Mouse (Mus musculus): ENCODE measurements around the gene Nfatc2. TPM values are rescaled to one million over a fixed set of nuclear protein-coding genes. Genes with fewer than 3 reads are reported as not detected.

Nfatc2 gene
- polyA plus RNA-seq, 1 experiment from 2014 or later, result 1.8 TPM

GRCm38 (mm10) chr2:168491791-168492190, 109.7 kb downstream of the Nfatc2 start:
- Histone ChIP-seq H3K4me2 (replicated peaks) (no peak overlapping the region), H3K36me3 (no peaks in the 10 kb centered on the region), H3K27me3 (replicated peaks) (no peaks in the 10 kb centered on the region), H3K9ac (no peak overlapping the region), H3K27ac (no peak overlapping the region), H3K9me3 (no peaks in the 10 kb centered on the region), H3K4me1 (replicated peaks) (no peaks in the 10 kb centered on the region), H3K4me3 (replicated peaks) (no peak overlapping the region)
- 57% methylated on average over 7 of the region's 7 CpGs for WGBS
- ATAC-seq, result 0 out of 2 replicates have a peak, but pooled peaks have one; percentile 43

GRCm38 (mm10) chr2:168489953-168490352, 111.5 kb downstream of the Nfatc2 start:
- Histone ChIP-seq H3K4me2 (replicated peaks) (no peak overlapping the region), H3K27ac (no peak overlapping the region), H3K27me3 (replicated peaks) (no peaks in the 10 kb centered on the region), H3K9me3 (no peaks in the 10 kb centered on the region), H3K36me3 (no peaks in the 10 kb centered on the region), H3K4me1 (replicated peaks) (no peaks in the 10 kb centered on the region), H3K4me3 (replicated peaks) (no peak overlapping the region), H3K9ac (no peak overlapping the region)
- WGBS, result 93% methylated on average over 13 of the region's 13 CpGs
- ATAC-seq, result no peak

GRCm38 (mm10) chr2:168488158-168488925, 113.1 kb downstream of the Nfatc2 start:
- H3K4me1 ChIP-seq (replicated peaks), result no peaks in the 10 kb centered on the region
- ATAC-seq, result no peak
- no peak overlapping the region for H3K4me2 ChIP-seq (replicated peaks)
- no peaks in the 10 kb centered on the region for H3K27me3 ChIP-seq (replicated peaks)
- H3K27ac ChIP-seq, result no peak overlapping the region
- no peaks in the 10 kb centered on the region for H3K36me3 ChIP-seq
- H3K9ac ChIP-seq, result no peak overlapping the region
- no peak overlapping the region for H3K4me3 ChIP-seq (replicated peaks)
- 72% methylated on average over 11 of the region's 11 CpGs for WGBS
- H3K9me3 ChIP-seq, result no peaks in the 10 kb centered on the region

GRCm38 (mm10) chr2:168481121-168481520, 120.3 kb downstream of the Nfatc2 start:
- H3K27ac ChIP-seq, result no peak overlapping the region
- no peak for ATAC-seq
- 87% methylated on average over 14 of the region's 14 CpGs for WGBS
- H3K4me2 ChIP-seq (replicated peaks), result no peak overlapping the region
- no peaks in the 10 kb centered on the region for H3K27me3 ChIP-seq (replicated peaks)
- H3K4me1 ChIP-seq (replicated peaks), result no peaks in the 10 kb centered on the region
- no peaks in the 10 kb centered on the region for H3K9me3 ChIP-seq
- no peak overlapping the region for H3K4me3 ChIP-seq (replicated peaks)
- no peak overlapping the region for H3K9ac ChIP-seq
- no peaks in the 10 kb centered on the region for H3K36me3 ChIP-seq

GRCm38 (mm10) chr2:168480692-168481091, 120.8 kb downstream of the Nfatc2 start:
- H3K4me1 ChIP-seq (replicated peaks), result no peaks in the 10 kb centered on the region
- no peak for ATAC-seq
- H3K9ac ChIP-seq, result no peak overlapping the region
- no peaks in the 10 kb centered on the region for H3K9me3 ChIP-seq
- WGBS, result 81% methylated on average over 6 of the region's 6 CpGs
- no peak overlapping the region for H3K4me3 ChIP-seq (replicated peaks)
- H3K27me3 ChIP-seq (replicated peaks), result no peaks in the 10 kb centered on the region
- H3K36me3 ChIP-seq, result no peaks in the 10 kb centered on the region
- no peak overlapping the region for H3K4me2 ChIP-seq (replicated peaks)
- no peak overlapping the region for H3K27ac ChIP-seq

- H3K36me3 ChIP-seq, result no peaks in the 10 kb centered on the region
- WGBS, result 88% methylated on average over 15 of the region's 15 CpGs
- no peak overlapping the region for H3K27ac ChIP-seq
- ATAC-seq, result no peak
- H3K27me3 ChIP-seq (replicated peaks), result no peaks in the 10 kb centered on the region
- no peaks in the 10 kb centered on the region for H3K4me1 ChIP-seq (replicated peaks)
- no peaks in the 10 kb centered on the region for H3K9me3 ChIP-seq
- no peak overlapping the region for H3K9ac ChIP-seq
- no peak overlapping the region for H3K4me3 ChIP-seq (replicated peaks)
- H3K4me2 ChIP-seq (replicated peaks), result no peak overlapping the region
Measured at GRCm38 (mm10) chr2:168479930-168480329, 121.5 kb downstream of the Nfatc2 start.

GRCm38 (mm10) chr2:168478431-168478830, 123.0 kb downstream of the Nfatc2 start:
- no peaks in the 10 kb centered on the region for H3K4me1 ChIP-seq (replicated peaks)
- 44% methylated on average over 7 of the region's 7 CpGs for WGBS
- no peaks in the 10 kb centered on the region for H3K27me3 ChIP-seq (replicated peaks)
- H3K4me3 ChIP-seq (replicated peaks), result no peak overlapping the region
- no peak overlapping the region for H3K4me2 ChIP-seq (replicated peaks)
- H3K27ac ChIP-seq, result no peak overlapping the region
- H3K9me3 ChIP-seq, result no peaks in the 10 kb centered on the region
- no peaks in the 10 kb centered on the region for H3K36me3 ChIP-seq
- ATAC-seq, result no peak
- no peak overlapping the region for H3K9ac ChIP-seq

- Histone ChIP-seq H3K9me3 (no peaks in the 10 kb centered on the region), H3K27ac (no peak overlapping the region), H3K36me3 (no peaks in the 10 kb centered on the region), H3K4me1 (replicated peaks) (0 out of 2 replicates have a peak, but pooled peaks cover 3% of the 10 kb centered on the region), H3K4me2 (replicated peaks) (0 out of 2 replicates have a peak overlapping the region, but pooled peaks have one; percentile 70), H3K9ac (no peak overlapping the region), H3K4me3 (replicated peaks) (no peak overlapping the region), H3K27me3 (replicated peaks) (0 out of 2 replicates have a peak, but pooled peaks cover 3% of the 10 kb centered on the region)
- ATAC-seq, result no peak
- WGBS, result 74% methylated on average over 9 of the region's 9 CpGs
Measured at GRCm38 (mm10) chr2:168473496-168473895, 128.0 kb downstream of the Nfatc2 start.

GRCm38 (mm10) chr2:168472899-168473298, 128.6 kb downstream of the Nfatc2 start:
- Histone ChIP-seq H3K9me3 (no peaks in the 10 kb centered on the region), H3K4me1 (replicated peaks) (0 out of 2 replicates have a peak, but pooled peaks cover 3% of the 10 kb centered on the region), H3K36me3 (no peaks in the 10 kb centered on the region), H3K9ac (peak overlapping the region; percentile 42; the same call in 1 of the 2 replicates), H3K27me3 (replicated peaks) (0 out of 2 replicates have a peak, but pooled peaks cover 3% of the 10 kb centered on the region), H3K4me3 (replicated peaks) (peak overlapping the region; percentile 31), H3K27ac (no peak overlapping the region), H3K4me2 (replicated peaks) (peak overlapping the region; percentile 70)
- peak; percentile 59; the same call in 1 of the 2 replicates for ATAC-seq
- 8% methylated on average over 16 of the region's 16 CpGs for WGBS

GRCm38 (mm10) chr2:168469032-168469431, 132.4 kb downstream of the Nfatc2 start:
- H3K36me3 ChIP-seq, result no peaks in the 10 kb centered on the region
- WGBS, result 12% methylated on average over 4 of the region's 4 CpGs

GRCm38 (mm10) chr2:168467166-168467565, 134.3 kb downstream of the Nfatc2 start:
- H3K4me3 ChIP-seq (replicated peaks), result no peak overlapping the region

More at GRCm38 (mm10) chr2:168469032-168469431, 132.4 kb downstream of the Nfatc2 start:
- 0 out of 2 replicates have a peak, but pooled peaks cover 3% of the 10 kb centered on the region for H3K27me3 ChIP-seq (replicated peaks)
- ATAC-seq, result peak; percentile 40
- no peaks in the 10 kb centered on the region for H3K9me3 ChIP-seq
- H3K4me3 ChIP-seq (replicated peaks), result no peak overlapping the region
- H3K4me2 ChIP-seq (replicated peaks), result no peak overlapping the region
- 0 out of 2 replicates have a peak, but pooled peaks cover 3% of the 10 kb centered on the region for H3K4me1 ChIP-seq (replicated peaks)
- no peak overlapping the region for H3K27ac ChIP-seq
- H3K9ac ChIP-seq, result no peak overlapping the region

GRCm38 (mm10) chr2:168466066-168466465, 135.4 kb downstream of the Nfatc2 start:
- Histone ChIP-seq H3K4me3 (replicated peaks) (no peak overlapping the region), H3K4me1 (replicated peaks) (no peaks in the 10 kb centered on the region), H3K27ac (no peak overlapping the region), H3K9me3 (no peaks in the 10 kb centered on the region), H3K36me3 (no peaks in the 10 kb centered on the region), H3K27me3 (replicated peaks) (no peaks in the 10 kb centered on the region), H3K4me2 (replicated peaks) (no peak overlapping the region), H3K9ac (no peak overlapping the region)
- ATAC-seq, result no peak
- WGBS, result 57% methylated on average over 9 of the region's 9 CpGs

More at GRCm38 (mm10) chr2:168467166-168467565, 134.3 kb downstream of the Nfatc2 start:
- Histone ChIP-seq H3K27ac (no peak overlapping the region), H3K36me3 (no peaks in the 10 kb centered on the region), H3K9ac (no peak overlapping the region), H3K27me3 (replicated peaks) (0 out of 2 replicates have a peak, but pooled peaks cover 2% of the 10 kb centered on the region), H3K9me3 (no peaks in the 10 kb centered on the region), H3K4me2 (replicated peaks) (no peak overlapping the region), H3K4me1 (replicated peaks) (no peaks in the 10 kb centered on the region)
- 82% methylated on average over 5 of the region's 5 CpGs for WGBS
- no peak for ATAC-seq
